Mouse (Mus musculus) heart, embryonic 11.5 days (tissue): ENCODE data around the gene Mrpl23. TPM values are rescaled to one million over a fixed set of nuclear protein-coding genes. Genes with fewer than 3 reads are reported as not detected.

Experiments used
- ATAC-seq: fragments of 200-750 bp; cut with Nextera tagmentation; replicated peaks from 2 replicates; pipeline ENCODE4 v1.8.0; 2017; ENCODE audit warnings: moderate library complexity; ENCODE audit not compliant: insufficient number of reproducible peaks, low FRiP score, low TSS enrichment
- H3K27ac ChIP-seq: fragments of 300-500 bp; sonication (generic); 2 replicates; pipeline ENCODE4 v1.5.1; 2014; ENCODE audit warnings: mild to moderate bottlenecking, low read depth, low read length
- H3K27me3 ChIP-seq: fragments of 300-500 bp; sonication (generic); 2 replicates; pipeline ENCODE4 v1.6.1; 2014; ENCODE audit warnings: mild to moderate bottlenecking, low read length, mixed read lengths; ENCODE audit not compliant: control insufficient read depth, insufficient read depth
- H3K36me3 ChIP-seq: fragments of 300-500 bp; sonication (generic); 2 replicates; pipeline ENCODE4 v1.6.1; 2014; ENCODE audit warnings: mild to moderate bottlenecking, low read length, moderate library complexity, mixed read lengths; ENCODE audit not compliant: control insufficient read depth, insufficient read depth
- H3K4me1 ChIP-seq: fragments of 300-500 bp; sonication (generic); 2 replicates; pipeline ENCODE4 v1.6.1; 2014; ENCODE audit warnings: low read length; ENCODE audit not compliant: control insufficient read depth, insufficient read depth
- H3K4me2 ChIP-seq: fragments of 300-500 bp; sonication (generic); 2 replicates; pipeline ENCODE4 v1.6.1; 2014; ENCODE audit warnings: mild to moderate bottlenecking, moderate library complexity
- H3K4me3 ChIP-seq: fragments of 300-500 bp; sonication (generic); 2 replicates; pipeline ENCODE4 v1.5.1; 2014; ENCODE audit warnings: low read depth, low read length
- H3K9ac ChIP-seq: fragments of 300-500 bp; sonication (generic); 2 replicates; pipeline ENCODE4 v1.6.1; 2014; ENCODE audit warnings: mild to moderate bottlenecking, low read depth, low read length, moderate library complexity
- H3K9me3 ChIP-seq: fragments of 300-500 bp; sonication (generic); replicated peaks from 2 replicates; pipeline ENCODE4 v1.6.1; 2016; ENCODE audit warnings: low read length; ENCODE audit not compliant: control insufficient read depth
- WGBS: fragments of 180-500 bp; shearing (Covaris S2); extraction: QIAGEN DNeasy Blood & Tissue Kit; methylation state at CpG from one replicate; pipeline ENCODE4 v1.1.7; 2014; ENCODE audit not compliant: insufficient replicate concordance; 5-methylcytosine and 5-hydroxymethylcytosine counted together
- microRNA counts: library from miRNA; unstranded; fragments of <30 nt; microRNA quantifications from one replicate; lab custom pipeline; 2015
- microRNA-seq: library from miRNA; unstranded; fragments of <30 nt; microRNA quantifications from one replicate; pipeline ENCODE4, GENCODE M21; 2016; ENCODE audit warnings: borderline number of aligned reads
- polyA plus RNA-seq: library from polyadenylated mRNA; unstranded; fragments of >200 nt; fragmentation: Nextera tagmentation; extraction: Ambion mirVana; gene quantifications from 2 replicates; pipeline ENCODE4 v1.2.1, GENCODE M21; 2014

The Mrpl23 gene
- polyA plus RNA-seq, 1 experiment from 2014 or later = 15.4 TPM

DNA sequence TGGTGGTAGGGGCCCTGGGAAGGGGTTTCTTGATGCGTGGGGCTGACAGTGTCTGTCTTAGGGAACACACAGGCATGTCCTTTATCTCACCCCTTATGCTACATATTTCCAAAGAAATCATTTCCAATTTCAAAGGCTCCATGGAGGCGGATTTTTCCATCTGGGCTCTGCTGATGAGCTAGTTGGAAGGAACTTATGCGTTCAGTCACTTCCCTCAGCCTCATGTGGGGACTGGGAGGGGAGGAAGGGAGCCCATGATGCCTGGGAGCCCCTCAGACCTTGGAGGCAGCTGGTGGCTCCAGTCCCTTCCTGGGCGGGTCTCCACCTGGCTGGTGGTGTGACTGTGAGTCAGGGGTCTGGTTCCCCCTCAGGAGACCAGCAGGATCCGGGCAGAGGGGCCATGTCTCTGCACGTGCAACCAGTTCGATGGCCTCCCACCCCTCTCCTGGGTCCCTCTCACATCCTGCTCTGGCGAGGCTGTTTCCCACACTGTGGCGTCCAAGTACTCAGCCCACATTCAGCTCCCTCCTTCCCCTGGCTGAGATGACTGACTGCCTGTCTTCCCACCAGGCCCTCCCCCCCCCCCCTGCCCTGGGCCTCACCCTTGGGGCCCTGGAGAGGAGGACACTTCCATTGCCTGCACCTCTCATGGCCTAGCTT lies 55.9 kb downstream of the Mrpl23 start:
- no peak for ATAC-seq
- no peak overlapping the region for H3K9ac ChIP-seq
- H3K36me3 ChIP-seq = no peaks in the 10 kb centered on the region
- H3K4me1 ChIP-seq = peaks cover 10% of the 10 kb centered on the region
- no peak overlapping the region for H3K27ac ChIP-seq
- H3K9me3 ChIP-seq = no peaks in the 10 kb centered on the region
- no peaks in the 10 kb centered on the region for H3K27me3 ChIP-seq
- WGBS = 74% methylated on average over 9 of the region's 9 CpGs
- H3K4me3 ChIP-seq = no peak overlapping the region
- H3K4me2 ChIP-seq = no peak overlapping the region

MicroRNAs encoded within 50 kb of the gene (microRNA counts, 519-probe panel; counts per million panel counts)
- microRNA mmu-miR-675-3p (lab: Ali Mortazavi, UCI) (4,843 counts per million, percentile 45 among the panel's probes with 10 or more counts), microRNA mmu-miR-675-5p (lab: Ali Mortazavi, UCI) (32.2 counts per million)

Small RNA genes lying within 50 kb of the gene (microRNA-seq; reads per million reads assigned to microRNA genes)
- 310 reads per million, percentile 75 among the genes with 10 or more reads in this experiment for gene Mir675

Other genes with a start within 250 kb of the Mrpl23 start
- gene Krtap5-1, start 235.6 kb upstream of the Mrpl23 start, polyA plus RNA-seq = not detected in 2 replicates
- 0.26 TPM in 1 of 2 replicates, not detected in the other for gene Krtap5-4, start 229.1 kb upstream of the Mrpl23 start, polyA plus RNA-seq
- 7.6 and 8.3 TPM in 2 replicates for gene Ifitm10, start 158.9 kb upstream of the Mrpl23 start, polyA plus RNA-seq
- gene Gm49369, start 150.0 kb upstream of the Mrpl23 start, polyA plus RNA-seq = 1.9 TPM in 1 of 2 replicates, not detected in the other
- gene Ctsd, start 144.6 kb upstream of the Mrpl23 start, polyA plus RNA-seq = 378 and 446 TPM in 2 replicates
- gene Syt8, start 97.8 kb upstream of the Mrpl23 start, polyA plus RNA-seq = 0.26 and 0.31 TPM in 2 replicates
- gene Tnni2, start 90.9 kb upstream of the Mrpl23 start, polyA plus RNA-seq = 46.1 and 51.6 TPM in 2 replicates
- gene Lsp1, start 71.9 kb upstream of the Mrpl23 start, polyA plus RNA-seq = 31.4 and 32.1 TPM in 2 replicates
- gene Tnnt3, start 33.9 kb upstream of the Mrpl23 start, polyA plus RNA-seq = 16.0 and 16.3 TPM in 2 replicates
- 1,098 and 1,138 TPM in 2 replicates for gene Igf2, start 134.1 kb downstream of the Mrpl23 start, polyA plus RNA-seq
- gene Gm49394, start 137.3 kb downstream of the Mrpl23 start, polyA plus RNA-seq = 0.16 and 0.37 TPM in 2 replicates
- not detected in 2 replicates for gene Ins2, start 210.7 kb downstream of the Mrpl23 start, polyA plus RNA-seq